Mouse (Mus musculus) bone marrow, adult 2 months (tissue): ENCODE results near the gene Park7.

Source experiments
- CTCF ChIP-seq: fragments of 200-500 bp; IDR thresholded peaks from 2 replicates; pipeline ENCODE4 v1.5.1; 2011; ENCODE audit warnings: low read length, control low read depth; ENCODE audit not compliant: control insufficient read depth, insufficient read depth
- POLR2A ChIP-seq: fragments of 200-500 bp; IDR thresholded peaks from 2 replicates; pipeline ENCODE4 v1.6.1; 2011; ENCODE audit warnings: low read depth, mild to moderate bottlenecking, control low read depth, low read length, borderline replicate concordance; ENCODE audit not compliant: control insufficient read depth

DNA sequence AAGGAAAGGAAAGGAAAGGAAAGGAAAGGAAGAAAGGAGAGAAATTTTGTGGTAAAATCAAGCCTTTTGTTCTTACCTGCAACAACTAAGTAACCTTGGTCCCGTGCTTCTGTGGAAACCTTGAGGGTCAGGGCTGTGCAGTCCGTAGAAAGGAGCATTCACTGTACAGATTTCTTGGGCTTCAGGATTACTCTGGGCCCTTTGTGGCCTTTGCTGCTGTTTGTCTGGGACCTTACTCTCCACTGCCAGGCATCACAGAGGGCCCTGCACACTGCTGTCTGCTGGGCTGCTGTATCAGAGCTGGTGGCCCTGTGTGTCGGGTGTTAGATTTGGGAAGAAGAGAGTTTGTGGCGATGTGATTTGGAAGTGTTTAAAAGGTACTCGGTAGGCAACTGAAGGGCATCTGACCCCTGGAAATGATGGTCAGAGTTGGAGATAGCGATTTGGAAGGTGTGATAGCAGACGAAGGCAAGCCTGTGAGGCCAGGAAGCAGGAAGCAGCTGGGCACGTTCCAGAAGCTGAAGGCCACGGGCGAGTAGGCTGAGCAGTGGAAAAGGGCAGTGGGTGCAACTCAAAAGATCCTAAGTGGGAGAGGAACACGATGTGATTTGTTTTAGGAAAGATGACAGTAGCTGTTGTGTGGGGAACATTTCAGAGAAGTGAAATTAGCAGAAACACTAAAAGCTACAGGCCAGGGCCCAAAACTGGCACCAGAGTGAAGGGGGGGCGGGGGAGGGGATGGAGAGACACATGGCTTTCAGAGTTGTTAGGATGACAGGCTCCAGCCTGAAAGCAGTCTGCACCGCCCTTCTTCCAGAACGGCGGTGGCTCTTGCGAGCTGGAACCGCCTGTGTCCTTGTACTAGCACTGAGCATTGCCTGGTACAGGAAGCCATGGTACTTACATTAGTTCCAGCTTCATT, 44.7 kb downstream of the Park7 start:
- TF ChIP-seq CTCF (no peak), POLR2A (no peak)
